Mouse (Mus musculus) heart, postnatal 14 days (tissue): Measurements from ENCODE around the gene Bcl2l12. TPM values are rescaled to one million over a fixed set of nuclear protein-coding genes. Genes with fewer than 3 reads are reported as not detected.

Source experiments
- DNase-seq, 2 experiments: peaks; one replicate each; pipeline ENCODE4 v3.0.0; 2021 to 2022
- intact Hi-C: fragments of 180-260 bp; cut with DNase I; formaldehyde crosslinking; loops from one replicate; pipeline ENCODE4 v1.15.1; 2025
- total RNA-seq, 2 experiments: library from RNA; stranded (reverse); gene quantifications; 2 replicates each; pipeline ENCODE4 v1.2.3; 2021

The Bcl2l12 gene
- total RNA-seq, 2 experiments from 2014 or later = 10.4 to 12.3 TPM

DNA sequence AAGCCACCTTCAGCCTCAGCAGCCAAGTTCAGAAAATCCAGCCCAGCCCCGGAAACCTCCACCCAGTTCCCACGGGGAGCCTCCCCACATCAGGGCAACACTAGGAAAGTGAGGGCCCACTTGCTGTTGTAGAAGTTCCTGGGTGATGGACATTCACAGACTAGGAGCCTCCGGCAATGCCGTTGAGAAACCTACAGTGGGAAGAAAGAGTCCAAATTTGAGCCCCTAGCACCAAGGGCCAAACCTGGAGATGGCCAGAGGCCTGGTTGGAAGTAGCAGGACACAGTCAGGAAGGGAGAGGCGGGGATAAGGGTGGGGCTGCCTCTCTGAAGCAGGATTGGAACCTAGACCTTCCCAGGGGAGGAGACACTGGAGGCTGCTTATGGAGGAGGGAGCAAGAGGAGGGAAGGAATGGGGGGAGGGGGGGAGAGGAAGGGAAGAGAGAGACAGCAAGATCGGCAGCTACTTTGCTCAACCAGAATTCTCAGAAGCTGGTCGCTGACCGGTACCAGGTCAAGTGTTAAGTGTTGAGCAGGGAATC lies 20.6 kb upstream of the Bcl2l12 start:
- DNase-seq = peak; percentile 74 to 75
- intact Hi-C loops = loop anchor here (2.0 kb wide), 1 partner anchor 34 kb away; the partner anchor contains the start of gene Prr12

DNA sequence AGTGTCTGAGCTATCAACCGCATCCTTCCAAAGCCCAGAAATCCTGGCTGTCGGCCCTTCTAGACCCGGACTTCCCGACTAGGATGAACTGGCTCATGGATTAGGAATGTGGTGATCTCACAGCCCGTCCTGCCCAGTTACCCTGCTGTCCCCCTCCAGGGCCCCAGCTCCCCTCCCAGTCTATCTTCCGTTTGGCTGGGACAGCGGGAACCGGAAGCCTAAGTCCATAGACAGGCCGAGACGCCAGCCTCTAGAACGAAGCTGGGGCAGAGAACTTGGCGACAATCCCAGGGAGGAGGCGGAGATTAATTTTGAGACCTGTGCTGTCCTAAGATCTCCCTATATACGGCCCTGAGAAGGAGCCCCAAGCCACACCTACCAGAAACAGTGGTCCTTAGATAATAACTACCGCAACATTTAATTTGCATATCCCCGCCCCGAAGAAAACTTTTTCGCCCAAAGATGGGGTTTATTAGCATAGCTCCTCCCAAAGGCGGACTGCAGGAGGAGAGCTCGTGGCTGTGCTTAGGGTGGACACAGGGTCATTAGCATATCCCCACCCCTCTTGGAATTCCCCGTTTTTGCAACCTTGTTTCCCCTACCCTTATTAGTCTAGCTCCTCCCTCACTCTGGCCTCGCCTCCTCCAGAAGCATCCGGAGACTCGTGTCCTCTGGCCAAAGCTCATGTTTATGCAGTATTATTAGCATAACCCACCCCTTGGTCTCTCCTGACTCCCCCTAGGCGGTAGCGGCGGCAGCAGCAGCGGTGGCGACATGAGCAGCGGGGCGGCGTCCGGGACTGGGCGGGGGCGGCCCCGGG lies 18.9 kb upstream of the Bcl2l12 start, which contains the start of gene Rras:
Rras (plus strand) TSS at position 720 of the 820 bp plus-strand sequence.
- intact Hi-C loops = loop anchor here (2.0 kb wide), 1 partner anchor 35 kb away; the partner anchor contains the start of gene Prr12
- peak; percentile 91 to 92 for DNase-seq

DNA sequence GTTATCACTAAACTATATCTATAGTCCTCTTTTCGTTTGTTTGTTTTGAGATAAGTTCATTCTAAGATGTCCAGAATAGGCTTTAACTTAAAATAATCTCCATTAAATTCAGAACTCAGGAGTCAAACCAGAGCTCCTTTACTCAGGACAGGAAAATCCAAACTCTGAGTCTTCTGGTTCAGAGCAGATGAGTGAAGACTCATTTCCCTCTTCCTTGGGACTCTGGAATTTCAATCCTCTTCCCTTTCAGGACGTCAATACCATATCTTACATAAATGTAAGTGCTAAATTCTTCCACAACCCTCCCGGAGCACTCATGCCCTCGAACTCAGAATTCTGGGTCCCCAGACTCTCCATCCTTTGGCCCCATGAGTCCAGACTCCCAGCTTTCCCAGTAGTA lies 18.2 kb upstream of the Bcl2l12 start:
- no peak for DNase-seq
- intact Hi-C loops = no loop called here

DNA sequence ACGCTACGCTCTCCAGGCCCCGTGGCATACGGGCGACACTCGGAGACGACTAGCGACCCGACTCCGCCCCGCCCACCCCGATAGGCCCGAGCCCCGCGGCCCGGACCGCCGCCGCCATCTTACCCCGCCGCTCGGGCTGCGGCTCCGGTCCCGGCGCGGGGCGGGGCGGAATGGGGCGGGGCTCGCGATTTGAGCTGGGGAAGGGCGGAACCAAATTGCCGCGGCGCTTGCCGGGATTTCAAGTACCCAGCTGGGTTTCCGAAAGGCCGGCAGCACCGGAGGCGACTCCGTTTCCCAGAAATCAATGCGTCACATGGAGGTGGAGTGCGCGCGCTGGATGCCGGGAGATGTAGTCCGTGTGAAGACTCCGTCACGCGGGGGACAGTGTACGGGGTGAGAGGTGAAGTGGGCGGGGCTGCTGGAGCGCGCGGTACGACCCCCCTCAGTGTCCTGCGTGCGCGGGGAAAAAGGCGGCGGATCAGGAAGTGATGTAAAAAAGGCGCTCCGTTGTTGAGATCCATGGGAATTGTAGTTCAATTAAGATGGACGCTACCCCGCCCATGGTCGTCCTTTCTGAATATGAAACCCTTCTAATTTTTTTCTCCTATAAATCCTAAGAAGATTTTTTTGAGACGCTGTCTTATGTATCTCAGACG lies 17.6 kb upstream of the Bcl2l12 start, which contains the start of gene Scaf1:
Scaf1 (minus strand) TSS at position 407 of the 656 bp plus-strand sequence.
- intact Hi-C loops = loop anchor here (2.0 kb wide), 1 partner anchor 15 kb away; no protein-coding TSS in a partner anchor
- DNase-seq = peak; percentile 98 to 99

DNA sequence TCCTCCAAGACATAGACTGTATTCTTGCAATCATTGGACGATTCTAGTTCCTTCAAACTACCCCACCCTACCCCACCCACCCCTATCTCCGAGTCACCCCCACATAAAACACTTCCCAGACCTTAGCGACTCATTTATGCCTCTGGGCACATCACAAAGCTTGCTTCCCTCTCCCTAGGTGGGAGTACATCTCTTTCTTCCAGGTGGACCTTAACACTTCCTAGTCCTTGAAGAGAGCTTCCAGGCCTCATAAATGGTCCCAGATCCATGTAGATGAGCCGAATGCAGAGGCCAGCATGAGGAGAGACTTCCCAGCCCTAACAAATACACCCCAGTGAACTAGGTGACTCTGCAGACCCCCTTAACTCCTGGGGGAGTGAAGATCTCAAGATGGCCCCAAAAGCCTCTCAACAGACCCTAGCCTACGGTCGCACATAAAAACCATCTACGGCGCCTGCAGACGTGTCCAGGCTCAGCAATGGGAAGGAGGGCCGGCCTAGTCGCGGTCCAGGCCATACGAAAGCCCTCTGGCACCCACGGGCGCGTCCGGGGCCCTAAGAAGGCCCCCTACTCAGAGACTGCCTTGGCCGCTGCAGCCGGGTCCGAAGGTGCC lies 16.9 kb upstream of the Bcl2l12 start:
- no peak for DNase-seq
- intact Hi-C loops = loop anchor here (2.0 kb wide), 1 partner anchor 15 kb away; no protein-coding TSS in a partner anchor

DNA sequence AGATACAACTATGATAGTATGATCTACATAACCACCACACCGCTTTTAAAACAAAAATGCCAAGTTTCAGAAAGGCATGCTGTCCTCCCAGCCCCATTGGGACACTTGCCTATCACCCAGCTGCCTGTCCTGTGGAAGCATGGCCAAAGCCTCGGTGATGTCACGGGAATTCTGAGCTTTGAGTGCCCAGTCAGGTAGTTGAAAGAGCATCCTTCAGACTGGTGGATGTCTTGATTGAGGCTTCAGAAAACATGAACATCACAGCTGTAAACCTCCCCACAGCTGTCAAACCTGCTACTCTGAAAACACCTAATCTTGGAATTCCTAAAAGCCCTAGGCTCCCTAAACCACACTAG lies 15.6 kb upstream of the Bcl2l12 start:
- intact Hi-C loops = loop anchor here (2.0 kb wide), 1 partner anchor 13 kb away; no protein-coding TSS in a partner anchor
- no peak for DNase-seq

GRCm38 (mm10) chr7:45013366-45014095 lies 15.0 kb upstream of the Bcl2l12 start:
- intact Hi-C loops = loop anchor here (2.0 kb wide), 1 partner anchor 13 kb away; no protein-coding TSS in a partner anchor
- DNase-seq = no peak

GRCm38 (mm10) chr7:45012824-45013223 lies 14.3 kb upstream of the Bcl2l12 start:
- DNase-seq = no peak
- intact Hi-C loops = no loop called here

GRCm38 (mm10) chr7:45012011-45012410 lies 13.5 kb upstream of the Bcl2l12 start:
- DNase-seq = no peak
- intact Hi-C loops = no loop called here

GRCm38 (mm10) chr7:45008411-45008810 lies 9.9 kb upstream of the Bcl2l12 start:
- intact Hi-C loops = no loop called here
- no peak for DNase-seq

DNA sequence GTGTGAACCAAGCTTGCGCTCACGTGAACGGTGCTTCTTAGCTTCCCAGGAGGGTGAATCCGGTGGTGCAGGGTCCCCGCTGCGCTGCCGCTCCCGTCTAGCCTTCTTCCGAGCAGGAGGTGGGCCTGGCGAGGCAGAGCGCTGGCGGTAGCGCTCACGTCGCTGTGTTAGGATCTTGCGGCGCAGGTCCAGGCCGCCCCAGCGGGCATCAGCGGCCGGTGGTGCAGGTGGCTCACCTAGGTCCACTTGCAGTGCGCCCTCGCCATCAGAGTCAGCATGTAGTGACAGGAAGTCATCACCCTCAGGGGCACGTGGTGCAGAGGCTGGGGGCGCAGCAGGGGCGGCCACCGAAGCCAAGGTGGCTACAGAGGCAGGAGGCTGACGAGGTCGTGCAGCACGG lies 9.3 kb upstream of the Bcl2l12 start:
- DNase-seq = no peak
- intact Hi-C loops = no loop called here

GRCm38 (mm10) chr7:45007141-45007540 lies 8.6 kb upstream of the Bcl2l12 start:
- intact Hi-C loops = no loop called here
- no peak for DNase-seq

GRCm38 (mm10) chr7:45006503-45006902 lies 8.0 kb upstream of the Bcl2l12 start:
- intact Hi-C loops = no loop called here
- no peak for DNase-seq

DNA sequence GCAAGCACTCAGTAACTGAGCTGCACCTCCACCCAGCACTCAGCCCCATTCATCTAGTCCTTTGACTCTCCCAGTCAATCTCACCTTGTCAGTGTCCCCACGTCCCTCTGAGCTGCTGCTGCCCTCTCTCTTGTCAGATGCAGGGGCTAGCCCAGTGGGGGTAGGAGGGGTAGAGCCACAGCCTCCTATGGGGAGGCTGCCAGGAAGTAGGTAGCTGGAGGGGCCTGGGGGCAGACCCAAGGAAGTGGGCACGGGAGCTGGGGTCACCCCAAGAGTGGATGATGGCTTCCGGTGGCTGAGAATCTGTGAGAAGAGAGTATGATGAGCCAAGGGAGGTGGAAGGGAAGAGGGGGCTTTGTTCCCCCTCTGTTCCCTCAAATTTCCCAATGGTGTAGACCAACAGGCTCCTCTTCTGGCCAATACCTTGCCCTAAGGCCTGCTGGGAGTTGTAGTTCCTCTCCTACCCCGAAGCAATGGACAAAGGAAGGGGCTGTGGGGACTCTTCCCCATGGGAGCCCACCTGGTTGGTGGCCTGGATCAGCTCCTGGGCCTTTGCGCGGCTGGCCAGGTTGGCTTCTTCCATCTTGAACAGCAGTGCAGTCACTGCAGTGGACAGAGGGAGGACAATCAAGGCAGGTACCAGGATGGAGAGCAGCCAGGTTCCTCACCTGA lies 6.9 kb upstream of the Bcl2l12 start:
- intact Hi-C loops = no loop called here
- DNase-seq = no peak

DNA sequence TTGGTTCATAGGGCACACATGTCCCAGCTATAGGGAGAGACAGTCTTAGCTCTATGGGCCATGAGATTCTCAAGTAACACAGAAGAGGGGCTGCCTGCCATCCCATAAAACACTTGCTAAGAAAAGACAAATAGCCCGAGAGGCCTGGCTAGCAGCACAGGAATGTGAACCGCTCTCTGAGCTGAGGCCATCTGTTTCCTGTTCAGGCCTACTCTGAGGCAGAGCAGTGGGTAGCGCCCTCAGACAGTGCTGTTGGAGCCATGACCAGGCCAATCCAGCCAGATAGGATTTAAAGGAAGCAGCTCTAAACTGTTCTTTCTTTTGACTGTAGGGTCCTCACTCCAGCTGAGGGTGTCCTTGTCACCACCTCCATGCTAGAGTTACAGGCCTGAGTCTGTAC lies 6.0 kb upstream of the Bcl2l12 start:
- intact Hi-C loops = no loop called here

GRCm38 (mm10) chr7:45002440-45002839 lies 3.9 kb upstream of the Bcl2l12 start:
- intact Hi-C loops = no loop called here
- DNase-seq = no peak

More for the DNA sequence above, 6.0 kb upstream of the Bcl2l12 start:
- no peak for DNase-seq

GRCm38 (mm10) chr7:45000539-45001114 lies 2.1 kb upstream of the Bcl2l12 start:
- DNase-seq = no peak
- intact Hi-C loops = loop anchor here (2.0 kb wide), 1 partner anchor 14 kb away; no protein-coding TSS in a partner anchor

DNA sequence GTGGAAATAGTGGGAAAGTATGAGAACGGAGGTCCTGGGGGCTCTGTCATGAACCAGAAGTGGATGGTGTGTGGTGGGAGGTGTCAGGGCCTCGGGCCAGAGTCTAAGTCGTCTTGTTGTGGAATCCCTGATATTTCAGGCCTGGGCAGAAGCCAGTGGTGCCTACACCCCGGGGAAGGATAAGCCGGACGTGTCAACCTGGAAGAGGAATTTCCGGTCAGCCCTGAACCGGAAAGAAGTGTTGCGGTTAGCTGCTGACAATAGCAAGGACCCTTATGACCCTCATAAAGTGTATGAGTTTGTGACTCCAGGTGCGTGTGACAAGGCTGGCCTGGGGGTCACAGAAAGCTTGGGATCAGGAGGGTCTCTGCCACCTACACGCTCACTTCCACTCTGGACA lies 1.2 kb upstream of the Bcl2l12 start:
- no peak for DNase-seq

GRCm38 (mm10) chr7:44997940-44998428 lies 528 bp downstream of the Bcl2l12 start:
- DNase-seq = no peak
- intact Hi-C loops = no loop called here

More for the DNA sequence above, 1.2 kb upstream of the Bcl2l12 start:
- intact Hi-C loops = loop anchor here (2.0 kb wide), 1 partner anchor 15 kb away; no protein-coding TSS in a partner anchor
